33 mouse cellular contexts compared by ENCODE assay signal in the genomic region with DNA sequence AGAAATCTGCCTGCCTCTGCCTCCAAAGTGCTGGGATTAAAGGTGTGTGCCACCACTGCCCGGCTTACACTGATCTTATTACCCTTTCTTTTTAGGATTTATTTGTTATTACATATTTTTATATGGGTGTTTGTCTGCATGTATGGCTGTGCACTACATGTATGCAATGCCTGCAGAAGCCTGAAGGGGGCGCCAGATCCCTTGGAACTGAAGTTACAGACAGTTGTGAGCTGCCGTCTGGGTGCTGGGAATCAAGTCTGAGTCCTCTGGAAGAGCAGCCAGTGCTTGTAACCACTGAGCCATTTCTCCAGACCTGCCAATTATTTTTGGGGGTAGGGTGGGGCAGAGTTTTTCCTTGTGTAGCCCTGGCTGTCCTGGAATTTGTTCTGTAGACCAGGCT. TPM values are rescaled to one million over a fixed set of nuclear protein-coding genes. Genes with fewer than 3 reads are reported as not detected.
DNase-seq lines count a peak whose midpoint lies in the region; ATAC-seq and TF ChIP-seq lines count a peak whose summit lies in the region.
"Had no signal": no experiment of that assay in that cellular context is flagged by ENCODE, and none has a peak within 500 bp of the region (broad histone marks: within the 10 kb centered on the region; RNA-seq: fewer than 3 reads in every experiment).

No protein-coding gene starts in this region.

- no peak for ATAC-seq in activated CD4-positive, CD25-positive, alpha-beta regulatory T cell, adult 4 months
- ATAC-seq: inflammation-experienced regulatory T-cells, adult 6 months; lung, postnatal 0 days; midbrain, embryonic 15.5 days had no signal

- no peak for DNase-seq in layer of hippocampus, adult 2 months (ENCODE audit: low spot score in 2 of 2)
- DNase-seq in layer of hippocampus, adult 11-12 months (ENCODE audit: low spot score), result no peak
- DNase-seq in testis, postnatal 10 days (ENCODE audit: low spot score), result no peak
- no peak for DNase-seq in brain, embryonic 14.5 days (ENCODE audit: low read depth)
- no peak for DNase-seq in frontal cortex, postnatal 36 days (ENCODE audit: low spot score in 2 of 2)
- DNase-seq: adrenal gland, postnatal 25 days; B cell, adult 2 months; cerebellum, adult 18-20 months; cerebellum, postnatal 10 days; gastrocnemius, postnatal 25 days; heart, adult 11 months; heart, postnatal 4 days; kidney, adult 2 months; kidney, postnatal 36 days; layer of hippocampus, postnatal 36 days; lung, adult 18-20 months; right cerebral cortex, postnatal 4 days; thymus, adult 18-20 months; thymus, postnatal 25 days had no signal

- TF ChIP-seq POLR2A in testis, adult 2 months (IDR thresholded peaks at IDR 0.05; ENCODE audit: control insufficient read depth, low read depth, low read length), result no peak
- no peak for TF ChIP-seq POLR2A in brain, embryonic 14.5 days (IDR thresholded peaks at IDR 0.05; ENCODE audit: borderline replicate concordance, extremely low read depth, insufficient read depth, insufficient read length, poor library complexity, severe bottlenecking)

- H3K27me3 ChIP-seq in testis, adult 2 months (ENCODE audit: control insufficient read depth, insufficient read depth, low read length), result no peaks in the 10 kb centered on the region
- H3K27me3 ChIP-seq: heart, embryonic 12.5 days; midbrain, embryonic 15.5 days had no signal

- peak; percentile 46 for TF ChIP-seq CTCF in layer of hippocampus, adult 2 months (conservative IDR thresholded peaks at IDR 0.05)
- peak; percentile 69 for TF ChIP-seq CTCF in testis, adult 2 months (IDR thresholded peaks at IDR 0.05; ENCODE audit: control insufficient read depth, insufficient read depth, insufficient replicate concordance, low read depth, low read length)
- peak; percentile 12; the same call in 1 of the 2 replicates for TF ChIP-seq CTCF in brain, embryonic 14.5 days (IDR thresholded peaks at IDR 0.05; ENCODE audit: borderline replicate concordance, extremely low read depth, insufficient read depth, insufficient read length)

- H3K4me3 ChIP-seq in layer of hippocampus, adult 2 months, result no peak overlapping the region
- no peak overlapping the region for H3K4me3 ChIP-seq in testis, adult 2 months (ENCODE audit: control insufficient read depth, low read depth, low read length)
- H3K4me3 ChIP-seq: erythroblast, embryonic 14.5 days; heart, embryonic 12.5 days; midbrain, embryonic 15.5 days had no signal

- no peak overlapping the region for H3K27ac ChIP-seq in layer of hippocampus, adult 2 months
- no peak overlapping the region for H3K27ac ChIP-seq in testis, adult 2 months (ENCODE audit: control insufficient read depth, insufficient read depth, low read depth, low read length)
- H3K27ac ChIP-seq: hindbrain, embryonic 14.5 days; macrophage; midbrain, embryonic 15.5 days had no signal

- H3K4me1 ChIP-seq in testis, adult 2 months (ENCODE audit: control insufficient read depth, insufficient read depth, low read length), result peaks cover 2% of the 10 kb centered on the region
- H3K4me1 ChIP-seq: midbrain, embryonic 15.5 days had no signal

- no peaks in the 10 kb centered on the region for H3K36me3 ChIP-seq in testis, adult 2 months (ENCODE audit: control insufficient read depth, insufficient read depth, low read length)
- H3K36me3 ChIP-seq: heart, embryonic 12.5 days; midbrain, embryonic 15.5 days had no signal

RNA-seq across cellular contexts. Expression of gene Asgr1, which starts 9.2 kb away (rescaled TPM):
- total RNA-seq in layer of hippocampus, adult 2 months (2021), result 1 to 10 TPM in 1 of 2 experiments, under 1 TPM in 1; 0.52 to 1.7 TPM
- 1.00 and 1.4 TPM in 2 replicates for polyA plus RNA-seq in testis, adult 2 months (2012; rRNA removed)
- polyA plus RNA-seq in brain, embryonic 14.5 days (2012; rRNA removed), result 1.2 and 1.8 TPM in 2 replicates
- not detected for polyA plus RNA-seq in activated CD4-positive, CD25-positive, alpha-beta regulatory T cell, adult 4 months (2017; shearing (Covaris generic))
- total RNA-seq: gastrocnemius, postnatal 25 days; heart, postnatal 4 days; neutrophil, adult 5-6 weeks had no signal
- polyA plus RNA-seq: erythroblast, embryonic 14.5 days; heart, postnatal 0 days; inflammation-experienced regulatory T-cells, adult 6 months; macrophage had no signal

RNA-seq across cellular contexts. Expression of gene Asgr2, which starts 29.4 kb away (rescaled TPM):
- not detected for total RNA-seq in layer of hippocampus, adult 2 months (2021)
- polyA plus RNA-seq in testis, adult 2 months (2012; rRNA removed), result 0.18 and 0.58 TPM in 2 replicates
- 0.09 TPM in 1 of 2 replicates, not detected in the other for polyA plus RNA-seq in brain, embryonic 14.5 days (2012; rRNA removed)
- polyA plus RNA-seq in activated CD4-positive, CD25-positive, alpha-beta regulatory T cell, adult 4 months (2017; shearing (Covaris generic)), result not detected
- total RNA-seq: gastrocnemius, postnatal 25 days; heart, postnatal 4 days; layer of hippocampus, postnatal 36 days; left cerebral cortex, postnatal 10 days; neutrophil, adult 5-6 weeks had no signal
- polyA plus RNA-seq: erythroblast, embryonic 14.5 days; forebrain, embryonic 11.5 days; heart, embryonic 12.5 days; heart, postnatal 0 days; hindbrain, embryonic 14.5 days; inflammation-experienced regulatory T-cells, adult 6 months; limb, embryonic 11.5 days; lung, postnatal 0 days; midbrain, embryonic 15.5 days had no signal

RNA-seq across cellular contexts. Expression of gene Dlg4, which starts 46.3 kb away (rescaled TPM):
- 100 to 1,000 TPM; 880 to 888 TPM for total RNA-seq in layer of hippocampus, adult 2 months (2021)
- polyA plus RNA-seq in testis, adult 2 months (2012; rRNA removed), result 5.6 and 6.5 TPM in 2 replicates
- polyA plus RNA-seq in brain, embryonic 14.5 days (2012; rRNA removed), result 231 and 306 TPM in 2 replicates
- polyA plus RNA-seq in activated CD4-positive, CD25-positive, alpha-beta regulatory T cell, adult 4 months (2017; shearing (Covaris generic)), result 10 to 100 TPM in 1 of 2 experiments, 1 to 10 TPM in 1; 9.7 to 11.6 TPM

RNA-seq across cellular contexts. Expression of gene Acadvl, which starts 47.8 kb away (rescaled TPM):
- total RNA-seq in layer of hippocampus, adult 2 months (2021), result 10 to 100 TPM; 54.9 to 63.7 TPM
- polyA plus RNA-seq in testis, adult 2 months (2012; rRNA removed), result 20.6 and 20.9 TPM in 2 replicates
- polyA plus RNA-seq in brain, embryonic 14.5 days (2012; rRNA removed), result 36.0 and 43.9 TPM in 2 replicates
- 100 to 1,000 TPM; 107 to 139 TPM for polyA plus RNA-seq in activated CD4-positive, CD25-positive, alpha-beta regulatory T cell, adult 4 months (2017; shearing (Covaris generic))

Comparison
In these comparisons a context has a peak if more than half of its experiments do, and no peak if none do; other contexts are left out.
1. CTCF ChIP-seq: peak in every context shown above with its lines; median percentile 69 in testis, adult 2 months; 46 in layer of hippocampus, adult 2 months; 12 in brain, embryonic 14.5 days.
2. RNA of gene Dlg4, which starts 46.3 kb away (polyA plus RNA-seq): 231 to 306 TPM in brain, embryonic 14.5 days; 9.7 to 11.6 TPM in activated CD4-positive, CD25-positive, alpha-beta regulatory T cell, adult 4 months and 5.6 to 6.5 TPM in testis, adult 2 months; every median in the first group is over 10 times any median in the second.